Mouse (Mus musculus) right cerebral cortex, adult 2 months (tissue): ENCODE data around the gene Itsn1.

Experiments
- DNase-seq, 2 experiments: peaks; one replicate each; pipeline ENCODE4 v3.0.0; 2021 to 2022; ENCODE audit warnings: low spot score in 2 of 2

The Itsn1 gene

GRCm38 (mm10) chr16:91905987-91906386 lies 176.9 kb downstream of the Itsn1 start:
- DNase-seq: no peak

GRCm38 (mm10) chr16:91906672-91907071 lies 177.6 kb downstream of the Itsn1 start:
- no peak for DNase-seq

- DNase-seq: no peak
Observed at GRCm38 (mm10) chr16:91907158-91907557, 178.1 kb downstream of the Itsn1 start.

- DNase-seq: no peak
Observed at GRCm38 (mm10) chr16:91909569-91910335, 180.7 kb downstream of the Itsn1 start.

DNA sequence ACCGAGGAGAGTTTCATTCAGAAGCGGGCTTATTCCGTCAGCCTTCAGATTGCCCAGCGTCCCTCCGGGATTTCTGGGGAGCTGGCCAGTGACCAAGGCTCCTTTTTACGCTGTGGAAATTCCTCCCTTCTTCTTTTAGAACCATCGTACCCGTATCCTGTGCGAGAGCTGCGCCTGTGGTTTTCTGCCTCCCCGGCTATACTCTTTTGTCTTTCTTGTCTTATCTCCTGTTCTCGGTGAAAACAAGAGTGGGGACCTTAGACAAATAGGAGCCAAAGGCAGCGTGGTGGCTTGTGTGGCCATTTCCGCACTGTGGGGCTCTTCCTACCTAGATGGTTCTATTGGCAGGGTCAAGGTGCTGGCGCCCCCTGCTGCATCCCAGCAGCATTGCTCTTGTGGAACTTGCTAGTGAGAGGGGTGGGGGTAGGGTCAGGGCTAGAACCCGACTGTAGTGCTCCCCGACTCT lies 188.6 kb downstream of the Itsn1 start:
- peak; percentile 90 to 92 for DNase-seq

DNA sequence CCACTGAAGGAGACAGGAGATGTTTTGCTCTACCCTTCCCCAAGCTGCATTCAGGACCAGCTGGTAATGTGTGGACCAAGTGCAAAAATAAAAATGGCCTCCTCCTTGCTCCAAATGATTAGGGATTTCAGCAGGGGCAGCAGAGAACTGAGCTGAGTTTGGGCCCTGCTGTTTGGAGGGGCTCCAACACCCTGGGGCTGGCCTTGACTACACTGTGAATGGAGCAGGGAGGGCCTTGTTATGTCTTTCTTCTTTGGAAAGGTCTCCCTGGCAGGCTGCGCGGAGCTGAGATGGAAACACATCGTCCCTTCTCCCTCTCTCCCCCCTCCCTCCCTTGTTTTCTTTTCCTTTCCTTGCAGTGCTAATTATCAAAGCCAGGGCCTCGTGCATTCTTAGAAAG lies 189.4 kb downstream of the Itsn1 start:
- no peak for DNase-seq

GRCm38 (mm10) chr16:91919056-91919455 lies 190.0 kb downstream of the Itsn1 start:
- no peak for DNase-seq

GRCm38 (mm10) chr16:91921340-91921739 lies 192.3 kb downstream of the Itsn1 start:
- no peak for DNase-seq

DNA sequence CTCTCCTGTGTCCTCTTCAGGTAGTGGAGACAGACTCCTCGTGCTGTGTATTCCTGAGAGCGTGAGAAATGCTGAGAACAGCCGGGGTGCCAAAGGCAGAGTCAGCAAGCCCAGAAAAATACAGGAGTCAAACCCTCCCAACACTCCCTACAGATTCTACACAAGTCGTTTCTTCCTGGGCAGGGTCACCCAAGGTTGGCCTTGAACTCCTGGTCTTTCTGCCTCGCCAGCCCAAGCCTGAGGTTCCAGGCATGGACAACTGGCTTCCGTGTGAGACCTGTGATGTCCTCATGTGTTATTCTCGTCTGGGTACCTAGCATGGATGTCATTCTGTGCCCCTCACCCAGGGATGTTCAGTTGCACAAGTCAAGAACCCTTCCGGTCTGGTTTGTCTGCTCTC lies 193.9 kb downstream of the Itsn1 start:
- DNase-seq: no peak

- no peak for DNase-seq
Observed at GRCm38 (mm10) chr16:91924426-91924825, 195.3 kb downstream of the Itsn1 start.

DNA sequence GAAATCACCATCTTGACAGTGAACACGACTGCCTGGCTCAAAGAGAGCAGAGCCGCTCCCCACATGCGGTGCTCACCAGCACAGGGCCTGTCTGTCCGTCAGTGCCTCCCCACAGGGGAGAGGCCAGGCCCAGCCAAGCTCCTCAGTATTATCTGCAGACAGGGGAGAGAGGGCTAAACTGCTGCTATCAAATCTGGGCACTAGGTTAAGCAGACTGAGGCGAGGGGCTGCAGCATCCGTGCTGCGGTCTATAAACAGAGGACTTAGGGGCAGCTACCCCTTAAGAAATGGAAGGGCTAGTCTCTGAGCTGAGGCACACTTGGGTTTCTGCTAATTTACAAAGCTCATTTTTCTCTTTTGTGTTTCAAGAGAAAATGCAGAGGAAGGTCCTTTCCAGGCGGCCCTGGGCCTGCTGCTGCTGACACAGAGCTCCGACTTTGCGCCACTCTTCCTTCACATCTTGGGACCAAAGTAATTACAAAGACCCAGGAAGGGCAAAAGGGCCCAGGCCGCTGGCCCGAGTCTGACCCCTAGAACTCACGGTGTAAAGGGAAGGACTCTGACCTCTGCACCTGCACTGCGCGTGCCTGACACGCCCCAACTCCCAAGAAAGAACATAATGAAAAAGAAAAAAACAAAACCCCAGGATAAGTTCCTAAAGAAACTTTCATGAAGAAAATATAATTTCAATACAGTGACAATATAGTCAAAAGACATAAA lies 199.0 kb downstream of the Itsn1 start:
- no peak for DNase-seq

DNA sequence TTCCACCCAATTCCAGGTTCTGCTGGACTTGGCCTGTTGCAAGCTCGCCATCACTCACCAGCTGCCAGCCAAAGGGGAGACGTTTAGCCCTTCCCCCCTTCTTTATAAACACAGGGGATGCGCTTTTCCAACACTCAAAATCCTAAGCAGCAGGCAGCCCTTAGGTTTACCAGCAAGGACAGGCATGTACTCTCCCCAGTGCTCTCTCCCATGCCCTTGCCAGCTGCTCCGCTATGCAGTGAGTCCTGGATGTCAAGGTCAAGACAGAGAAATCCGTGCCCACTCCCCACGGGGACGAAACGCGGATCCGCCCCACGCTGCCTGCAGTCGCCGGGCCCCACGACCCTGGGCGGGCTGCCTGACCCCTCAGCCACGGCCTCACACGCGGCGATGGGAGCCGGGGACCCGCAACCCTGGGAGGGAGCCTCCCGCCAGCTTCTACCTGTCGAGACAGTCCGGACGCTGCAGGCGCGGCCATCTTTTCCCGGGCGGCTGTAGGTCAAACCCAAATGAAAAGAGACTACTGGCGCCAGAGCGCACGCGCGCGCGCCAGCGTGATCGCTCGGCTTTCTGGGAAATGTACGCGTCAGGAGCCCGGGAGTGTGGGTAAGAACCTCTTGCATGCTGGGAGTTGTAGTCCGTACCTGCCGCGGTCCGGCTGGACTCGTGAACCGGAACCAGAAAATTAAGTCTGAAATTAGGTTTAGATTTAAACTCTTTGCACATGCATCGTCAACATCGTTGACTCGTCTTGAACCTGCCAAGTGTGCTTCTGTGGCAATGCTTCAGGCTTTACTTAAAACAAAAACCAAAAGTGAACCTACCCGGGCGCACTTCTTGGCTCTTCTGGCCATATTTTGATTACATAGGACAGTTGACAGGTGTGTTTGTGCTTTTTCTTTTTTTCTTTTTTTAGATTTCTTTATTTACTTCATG lies 202.3 kb downstream of the Itsn1 start:
- peak; percentile 92 to 94 for DNase-seq

GRCm38 (mm10) chr16:91932082-91932690 lies 203.1 kb downstream of the Itsn1 start:
- no peak for DNase-seq

GRCm38 (mm10) chr16:91932843-91933518 lies 203.9 kb downstream of the Itsn1 start:
- DNase-seq: no peak

DNA sequence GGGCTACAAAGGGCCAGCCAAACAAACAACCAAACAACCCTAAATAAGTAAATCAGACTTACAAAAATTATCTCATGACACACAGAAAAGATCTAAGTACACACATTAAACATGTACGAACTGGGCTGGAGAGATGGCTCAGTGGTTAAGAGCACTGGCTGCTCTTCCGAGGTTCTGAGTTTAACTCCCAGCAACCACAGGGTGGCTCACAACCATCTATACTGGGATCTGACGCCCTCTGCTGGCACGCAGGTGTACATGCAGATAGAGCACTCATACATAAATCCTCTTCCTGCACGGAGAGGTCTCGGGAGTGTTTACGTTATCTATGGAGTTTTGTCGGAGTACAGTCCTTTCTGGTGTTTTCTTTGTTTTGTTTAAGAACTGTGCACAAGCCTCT lies 206.0 kb downstream of the Itsn1 start:
- peak; percentile 56 to 62 for DNase-seq

DNA sequence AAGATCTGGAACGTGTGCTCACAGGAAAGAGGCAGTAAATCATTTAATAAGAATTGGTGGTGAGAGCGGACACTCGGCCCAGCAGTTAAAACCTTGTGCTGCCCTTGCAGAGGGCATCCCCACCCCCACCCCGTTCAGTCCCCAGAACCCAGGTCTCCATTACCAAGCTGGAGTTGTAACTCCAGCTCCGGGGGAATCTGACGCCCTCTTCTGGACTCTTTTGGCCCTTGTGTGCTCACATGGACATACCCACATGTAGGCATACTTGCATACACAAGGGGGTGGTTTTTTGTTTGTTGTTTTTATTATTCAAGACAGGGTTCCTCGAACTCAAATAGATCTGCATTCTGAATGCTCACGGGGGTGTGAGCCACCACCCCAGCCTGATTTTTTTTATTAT lies 206.6 kb downstream of the Itsn1 start:
- DNase-seq: no peak

DNA sequence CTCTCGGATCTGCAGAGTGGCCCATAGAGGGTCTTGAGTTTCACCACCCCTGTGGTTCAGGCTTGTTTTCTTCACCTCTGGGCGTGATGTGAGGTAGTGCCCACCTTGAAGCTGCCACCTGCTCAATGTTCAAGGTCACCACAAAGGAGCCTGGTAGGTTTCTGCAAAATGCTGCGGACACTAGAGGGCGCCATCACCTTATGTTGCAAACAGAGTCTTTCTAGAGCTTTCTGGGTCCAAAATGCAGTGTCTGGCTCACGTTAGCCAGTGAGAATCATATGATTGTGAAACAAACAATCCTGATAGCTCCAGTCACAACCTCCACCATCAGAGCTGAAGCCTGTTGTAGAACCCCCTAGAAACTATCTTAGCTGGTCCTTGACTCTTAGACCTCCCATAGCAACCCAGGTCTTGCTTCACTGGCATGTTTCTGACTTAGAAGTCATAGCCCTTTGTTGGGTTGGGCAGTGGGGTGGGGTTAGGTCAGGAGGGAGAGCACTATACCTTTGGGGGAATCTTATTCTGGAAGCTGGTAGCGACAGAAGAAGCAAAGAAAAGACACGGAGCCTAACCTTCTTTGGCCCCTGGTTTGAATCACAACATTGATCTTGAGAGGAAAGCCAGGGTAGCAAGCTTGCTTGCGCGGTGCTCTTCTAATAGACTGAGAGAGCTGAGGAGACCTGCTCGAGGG lies 207.4 kb downstream of the Itsn1 start:
- DNase-seq: peak; percentile 89 to 93

DNA sequence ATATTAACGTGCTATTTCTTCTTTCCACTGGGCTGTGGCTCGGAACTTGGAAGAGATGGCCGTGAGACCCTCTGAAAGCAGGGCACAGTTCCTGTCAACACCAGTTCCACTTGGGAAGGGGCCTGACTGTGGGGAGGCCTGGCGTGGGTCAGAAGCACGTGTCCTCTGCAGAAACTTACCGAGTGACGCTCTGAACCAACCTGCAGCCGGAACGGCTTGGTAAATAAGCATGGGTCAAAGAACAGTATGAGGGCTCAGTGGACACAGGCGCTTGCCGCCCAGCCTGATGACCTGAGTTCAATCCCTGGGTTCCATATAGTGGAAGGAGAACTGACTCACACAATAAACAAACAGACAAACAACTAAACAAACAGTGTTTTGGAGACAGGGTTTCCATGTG lies 208.2 kb downstream of the Itsn1 start:
- no peak for DNase-seq

DNA sequence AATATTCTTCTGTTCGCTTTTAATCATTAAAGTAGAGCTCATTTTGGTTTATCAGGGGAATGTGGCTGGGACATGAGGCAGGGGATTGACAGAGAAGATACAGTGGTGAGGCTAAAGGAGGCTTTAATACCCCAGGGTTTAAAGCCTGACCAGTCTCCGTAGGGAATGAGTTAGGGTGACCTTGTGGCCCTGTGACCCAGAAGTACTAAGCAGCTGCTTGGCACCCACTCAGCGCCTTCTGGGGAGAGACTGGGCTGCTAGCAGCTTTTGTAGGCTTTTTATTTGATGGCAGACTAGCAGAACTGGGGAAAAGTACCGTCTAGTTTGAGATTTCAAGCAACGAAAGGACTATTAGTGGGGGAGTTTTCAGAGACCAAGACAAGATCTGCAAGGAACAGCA lies 209.1 kb downstream of the Itsn1 start:
- no peak for DNase-seq

GRCm38 (mm10) chr16:91940726-91941125 lies 211.6 kb downstream of the Itsn1 start:
- no peak for DNase-seq
